Mouse (Mus musculus): ENCODE results near the gene Nos1ap. TPM values are rescaled to one million over a fixed set of nuclear protein-coding genes. Genes with fewer than 3 reads are reported as not detected.

Gene Nos1ap
- polyA plus RNA-seq (2015; fragmentation: Nextera tagmentation; extraction: Ambion mirVana), result 6.0 and 10.1 TPM in 2 replicates

GRCm38 (mm10) chr1:170589219-170590040 is at the start of gene Nos1ap:
TSS of gene Nos1ap (minus strand) at chr1:170589861.

GRCm38 (mm10) chr1:170308503-170308902 is 281.2 kb downstream of the Nos1ap start, which contains the start of gene Spata46:
TSS of gene Spata46 (plus strand) at chr1:170308803.

GRCm38 (mm10) chr1:170306232-170306631 is 283.4 kb downstream of the Nos1ap start, which contains the start of gene Gm7694:
TSS of gene Gm7694 (minus strand) at chr1:170306332.

GRCm38 (mm10) chr1:170277016-170277415 is 312.6 kb downstream of the Nos1ap start, which contains the start of gene Sh2d1b1:
TSS of gene Sh2d1b1 (plus strand) at chr1:170277320.

Other genes with a start within 250 kb of the Nos1ap start
- gene Olfml2b, start 54.7 kb upstream of the Nos1ap start, polyA plus RNA-seq (2015; fragmentation: Nextera tagmentation; extraction: Ambion mirVana), result 19.7 and 24.9 TPM in 2 replicates